Mouse (Mus musculus) left cerebral cortex, adult 6 months (tissue): Measurements from ENCODE around the gene Hcn1. TPM values are rescaled to one million over a fixed set of nuclear protein-coding genes. Genes with fewer than 3 reads are reported as not detected.

Source experiments
- long read RNA-seq, 2 experiments: library from polyadenylated mRNA; unstranded; transcript quantifications; one replicate each; pipeline ENCODE4 v2.0.0; 2019 to 2020
- polyA plus RNA-seq: library from polyadenylated mRNA; unstranded; fragments of <200 nt; fragmentation: Nextera tagmentation; gene quantifications from 2 replicates; pipeline ENCODE4 v1.2.3, GENCODE M21; 2021

Gene Hcn1
- polyA plus RNA-seq: 2.7 and 4.0 TPM in 2 replicates
- long read RNA-seq, experiment 1, partial matches to known transcripts: 1 of 13 reads
- long read RNA-seq, experiment 1, other reads (novel, unspliced or antisense): 12 of 13 reads
- long read RNA-seq, experiment 2, partial matches to known transcripts: 1 of 13 reads
- long read RNA-seq, experiment 2, other reads (novel, unspliced or antisense): 12 of 13 reads

GRCm38 (mm10) chr13:117602181-117602580, at the start of gene Hcn1:
Gene Hcn1 (plus strand): TSS chr13:117602320.

